24 mouse cellular contexts compared by ENCODE assay signal in the genomic region with DNA sequence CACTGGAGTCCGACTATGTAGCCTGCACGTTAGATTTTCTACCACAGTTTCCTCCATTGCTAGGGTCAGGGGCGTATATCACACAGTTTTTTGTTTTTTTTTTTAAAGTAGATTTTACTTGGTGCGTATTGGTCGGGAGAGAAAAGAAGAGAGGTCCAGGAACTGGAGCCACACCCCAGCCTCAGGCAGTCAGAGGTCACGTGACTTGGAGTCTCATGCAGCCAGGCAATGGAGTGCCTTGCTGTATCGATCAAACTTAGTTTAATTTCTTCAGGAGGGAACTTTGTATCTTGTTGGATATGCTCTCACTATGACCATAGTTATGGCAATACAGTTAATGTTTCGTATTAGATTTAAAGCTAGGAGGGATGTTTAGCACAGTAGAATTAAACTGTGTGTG. TPM values are rescaled to one million over a fixed set of nuclear protein-coding genes. Genes with fewer than 3 reads are reported as not detected.
"Had no signal": no experiment of that assay in that cellular context is flagged by ENCODE, and none has a peak within 500 bp of the region (broad histone marks: within the 10 kb centered on the region; RNA-seq: fewer than 3 reads in every experiment).

No protein-coding gene starts in this region.

- H3K9me3 ChIP-seq: kidney, embryonic 15.5 days; liver, embryonic 13.5 days; neural tube, embryonic 13.5 days; stomach, embryonic 15.5 days had no signal

- H3K4me1 ChIP-seq: liver, embryonic 13.5 days had no signal

- DNase-seq: kidney, adult 8-10 months; kidney, postnatal 10 days; kidney, postnatal 36 days; layer of hippocampus, postnatal 36 days; liver, embryonic 13.5 days; lung, adult 2 months; lung, postnatal 14 days; lung, postnatal 4 days; midbrain, embryonic 14.5 days; retina, postnatal 1 day; right cerebral cortex, postnatal 25 days; spleen, adult 18-20 months; thymus, postnatal 25 days had no signal

- H3K4me3 ChIP-seq: kidney, embryonic 15.5 days; liver, embryonic 13.5 days; neural tube, embryonic 13.5 days; stomach, embryonic 15.5 days had no signal

- H3K27ac ChIP-seq: kidney, embryonic 15.5 days; liver, embryonic 13.5 days; neural tube, embryonic 13.5 days; stomach, embryonic 15.5 days had no signal

- H3K9ac ChIP-seq: kidney, embryonic 15.5 days; liver, embryonic 13.5 days; neural tube, embryonic 13.5 days; stomach, embryonic 15.5 days had no signal

- H3K36me3 ChIP-seq: kidney, embryonic 15.5 days; liver, embryonic 13.5 days; neural tube, embryonic 13.5 days; stomach, embryonic 15.5 days had no signal

RNA-seq across cellular contexts. Expression of gene Dkk1, which starts 2.8 kb away (rescaled TPM):
- total RNA-seq: layer of hippocampus, adult 8-10 months; layer of hippocampus, postnatal 10 days; layer of hippocampus, postnatal 36 days; left cerebral cortex, postnatal 36 days; liver, adult 2 months; megakaryocyte progenitor cell, adult 5-6 weeks; megakaryocyte-erythroid progenitor cell, adult 5-6 weeks; neutrophil, adult 5-6 weeks had no signal
- polyA plus RNA-seq: liver, adult 2 months; lung, adult 2 months; urinary bladder, adult 2 months had no signal
